Mouse (Mus musculus): ENCODE data around the gene Uhrf2. TPM values are rescaled to one million over a fixed set of nuclear protein-coding genes. Genes with fewer than 3 reads are reported as not detected.
A peak's percentile ranks its signal among the peaks of the same experiment; 100 is the strongest.

The Uhrf2 gene
- polyA plus RNA-seq, 1 experiment from 2014 or later: 67.0 TPM

DNA sequence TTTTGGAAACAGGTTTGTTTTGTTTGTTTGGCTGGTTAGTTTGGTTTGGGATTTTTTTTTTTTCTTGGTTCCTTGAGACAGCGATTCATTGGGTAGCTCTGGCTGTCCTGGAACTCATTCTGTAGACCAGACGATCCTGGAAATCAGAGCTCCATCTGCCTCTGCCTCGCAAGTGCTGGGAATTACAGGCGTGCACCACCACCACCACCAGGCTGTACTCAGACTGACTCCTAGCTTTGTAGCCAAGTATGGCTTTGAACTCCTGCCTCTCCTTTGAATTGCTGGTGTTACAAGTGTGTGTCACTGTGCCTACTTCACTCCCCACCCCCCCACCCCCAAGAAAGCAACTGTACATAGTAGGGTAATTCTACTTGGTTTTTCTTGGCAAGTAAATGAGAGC is 86.9 kb downstream of the Uhrf2 start:
- Histone ChIP-seq H3K36me3 (ENCODE audit: insufficient read depth, low read length) (no peaks in the 10 kb centered on the region), H3K27me3 (ENCODE audit: insufficient read depth, low read length) (no peaks in the 10 kb centered on the region), H3K9me3 (ENCODE audit: low read length) (no peaks in the 10 kb centered on the region), H3K4me1 (ENCODE audit: insufficient read depth, low read length) (no peaks in the 10 kb centered on the region), H3K27ac (ENCODE audit: low read length) (no peak overlapping the region), H3K4me3 (ENCODE audit: low read length) (no peak overlapping the region), H3K9ac (replicated peaks; ENCODE audit: low read length) (no peak overlapping the region), H3K4me2 (replicated peaks; ENCODE audit: low read depth, low read length) (no peak overlapping the region)
- 75% methylated on average over 4 of the region's 4 CpGs for WGBS
- no peak for ATAC-seq (ENCODE audit: low FRiP score, low TSS enrichment)

GRCm38 (mm10) chr19:30117775-30118174 is 87.5 kb downstream of the Uhrf2 start:
- no peak for ATAC-seq (ENCODE audit: low FRiP score, low TSS enrichment)
- Histone ChIP-seq H3K27me3 (ENCODE audit: insufficient read depth, low read length) (no peaks in the 10 kb centered on the region), H3K9me3 (ENCODE audit: low read length) (no peaks in the 10 kb centered on the region), H3K27ac (ENCODE audit: low read length) (no peak overlapping the region), H3K36me3 (ENCODE audit: insufficient read depth, low read length) (no peaks in the 10 kb centered on the region), H3K4me3 (ENCODE audit: low read length) (no peak overlapping the region), H3K9ac (replicated peaks; ENCODE audit: low read length) (no peak overlapping the region), H3K4me2 (replicated peaks; ENCODE audit: low read depth, low read length) (no peak overlapping the region), H3K4me1 (ENCODE audit: insufficient read depth, low read length) (no peaks in the 10 kb centered on the region)
- 69% methylated on average over 9 of the region's 9 CpGs for WGBS

DNA sequence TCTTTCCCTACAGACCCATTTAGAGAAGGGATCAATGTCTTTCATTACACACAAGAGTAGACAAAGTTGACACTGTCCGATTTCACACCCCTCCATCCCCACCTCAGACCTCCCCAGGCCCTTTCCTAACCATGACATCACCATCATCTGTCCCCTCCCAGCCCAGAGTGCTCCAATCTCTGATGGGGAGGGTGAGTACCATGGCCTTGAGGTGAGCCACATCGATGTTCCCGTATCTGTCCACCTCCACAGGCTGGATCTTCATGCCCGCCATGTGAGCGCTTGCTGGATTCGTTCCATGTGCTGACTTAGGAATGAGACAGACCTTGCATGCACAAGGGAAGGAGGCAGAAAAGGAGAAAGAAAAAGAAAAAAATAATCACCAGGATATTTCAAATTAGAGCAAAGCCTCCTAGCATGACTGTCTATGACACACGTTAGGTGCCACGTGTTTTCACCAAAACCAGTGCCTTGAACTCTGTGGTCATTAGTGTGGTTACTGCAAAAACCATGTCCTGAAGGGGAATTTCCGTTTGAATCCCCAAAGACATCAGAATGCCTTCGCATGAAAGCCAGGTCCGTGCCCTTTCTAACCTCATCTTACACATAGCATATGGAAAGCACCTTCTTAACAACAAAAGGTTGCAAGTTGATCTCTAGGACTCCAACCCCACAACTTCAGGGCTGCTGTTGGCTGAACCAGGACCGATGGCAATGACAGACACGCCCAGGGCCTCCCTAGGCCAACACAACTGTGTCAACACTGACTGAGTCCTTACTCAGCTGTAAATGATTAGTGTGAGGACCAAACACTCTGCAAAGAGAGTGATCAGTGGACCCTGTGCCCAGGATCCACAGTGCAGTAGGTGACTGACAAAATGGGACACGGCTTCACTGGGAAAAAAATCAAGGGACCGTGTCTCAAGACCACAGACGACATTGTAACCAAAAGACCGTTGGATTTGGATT is 88.3 kb downstream of the Uhrf2 start:
- peak; percentile 82 for ATAC-seq (ENCODE audit: low FRiP score, low TSS enrichment)

GRCm38 (mm10) chr19:30124999-30125669 is 94.8 kb downstream of the Uhrf2 start:
- Histone ChIP-seq H3K4me1 (ENCODE audit: insufficient read depth, low read length) (no peaks in the 10 kb centered on the region), H3K9me3 (ENCODE audit: low read length) (no peaks in the 10 kb centered on the region), H3K4me2 (replicated peaks; ENCODE audit: low read depth, low read length) (no peak overlapping the region), H3K4me3 (ENCODE audit: low read length) (no peak overlapping the region), H3K36me3 (ENCODE audit: insufficient read depth, low read length) (no peaks in the 10 kb centered on the region), H3K27ac (ENCODE audit: low read length) (no peak overlapping the region), H3K9ac (replicated peaks; ENCODE audit: low read length) (no peak overlapping the region), H3K27me3 (ENCODE audit: insufficient read depth, low read length) (no peaks in the 10 kb centered on the region)
- ATAC-seq (ENCODE audit: low FRiP score, low TSS enrichment): no peak
- 69% methylated on average over 7 of the region's 7 CpGs for WGBS

More for the DNA sequence above, 88.3 kb downstream of the Uhrf2 start:
- no peak overlapping the region for H3K9ac ChIP-seq (replicated peaks; ENCODE audit: low read length)
- H3K4me3 ChIP-seq (ENCODE audit: low read length): no peak overlapping the region
- H3K27ac ChIP-seq (ENCODE audit: low read length): no peak overlapping the region
- H3K4me1 ChIP-seq (ENCODE audit: insufficient read depth, low read length): no peaks in the 10 kb centered on the region
- no peak overlapping the region for H3K4me2 ChIP-seq (replicated peaks; ENCODE audit: low read depth, low read length)
- no peaks in the 10 kb centered on the region for H3K27me3 ChIP-seq (ENCODE audit: insufficient read depth, low read length)
- 83% methylated on average over 17 of the region's 17 CpGs for WGBS
- H3K9me3 ChIP-seq (ENCODE audit: low read length): no peaks in the 10 kb centered on the region
- H3K36me3 ChIP-seq (ENCODE audit: insufficient read depth, low read length): no peaks in the 10 kb centered on the region

GRCm38 (mm10) chr19:30125670-30126059 is 95.4 kb downstream of the Uhrf2 start:
- no peak for ATAC-seq (ENCODE audit: low FRiP score, low TSS enrichment)
- Histone ChIP-seq H3K27ac (ENCODE audit: low read length) (no peak overlapping the region), H3K4me2 (replicated peaks; ENCODE audit: low read depth, low read length) (no peak overlapping the region), H3K9me3 (ENCODE audit: low read length) (no peaks in the 10 kb centered on the region), H3K9ac (replicated peaks; ENCODE audit: low read length) (no peak overlapping the region), H3K27me3 (ENCODE audit: insufficient read depth, low read length) (no peaks in the 10 kb centered on the region), H3K4me3 (ENCODE audit: low read length) (no peak overlapping the region), H3K4me1 (ENCODE audit: insufficient read depth, low read length) (no peaks in the 10 kb centered on the region), H3K36me3 (ENCODE audit: insufficient read depth, low read length) (no peaks in the 10 kb centered on the region)
- 80% methylated on average over 7 of the region's 7 CpGs for WGBS

GRCm38 (mm10) chr19:30128177-30128576 is 97.9 kb downstream of the Uhrf2 start:
- Histone ChIP-seq H3K9ac (replicated peaks; ENCODE audit: low read length) (no peak overlapping the region), H3K4me3 (ENCODE audit: low read length) (no peak overlapping the region), H3K36me3 (ENCODE audit: insufficient read depth, low read length) (no peaks in the 10 kb centered on the region), H3K4me2 (replicated peaks; ENCODE audit: low read depth, low read length) (no peak overlapping the region), H3K27ac (ENCODE audit: low read length) (no peak overlapping the region), H3K9me3 (ENCODE audit: low read length) (no peaks in the 10 kb centered on the region), H3K27me3 (ENCODE audit: insufficient read depth, low read length) (no peaks in the 10 kb centered on the region), H3K4me1 (ENCODE audit: insufficient read depth, low read length) (no peaks in the 10 kb centered on the region)
- 62% methylated on average over 4 of the region's 4 CpGs for WGBS
- no peak for ATAC-seq (ENCODE audit: low FRiP score, low TSS enrichment)

DNA sequence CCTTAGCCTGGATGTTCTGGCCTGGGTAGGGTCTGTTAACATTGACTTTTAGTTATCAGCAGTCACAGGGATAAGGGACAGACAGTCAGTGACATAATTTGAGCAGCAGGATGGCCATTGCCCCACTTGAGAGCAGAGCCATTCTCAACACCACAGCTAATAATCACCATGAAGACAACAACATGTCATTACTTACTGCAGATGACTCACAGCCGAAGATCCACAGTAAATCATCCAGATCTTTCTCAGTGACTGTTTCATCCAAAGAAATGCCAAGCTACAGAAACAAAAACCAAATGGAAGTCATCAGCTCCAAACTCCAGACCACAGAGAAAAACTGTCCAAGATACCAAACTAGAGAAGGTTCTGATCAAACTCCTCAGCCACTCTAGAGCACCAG is 106.0 kb downstream of the Uhrf2 start:
- Histone ChIP-seq H3K27ac (ENCODE audit: low read length) (no peak overlapping the region), H3K4me2 (replicated peaks; ENCODE audit: low read depth, low read length) (no peak overlapping the region), H3K36me3 (ENCODE audit: insufficient read depth, low read length) (no peaks in the 10 kb centered on the region), H3K9ac (replicated peaks; ENCODE audit: low read length) (no peak overlapping the region), H3K4me3 (ENCODE audit: low read length) (no peak overlapping the region), H3K27me3 (ENCODE audit: insufficient read depth, low read length) (no peaks in the 10 kb centered on the region), H3K4me1 (ENCODE audit: insufficient read depth, low read length) (no peaks in the 10 kb centered on the region), H3K9me3 (ENCODE audit: low read length) (no peaks in the 10 kb centered on the region)
- WGBS: 68% methylated on average over 1 of the region's 1 CpGs
- ATAC-seq (ENCODE audit: low FRiP score, low TSS enrichment): no peak

Other genes with a start within 250 kb of the Uhrf2 start
- gene 9930021J03Rik, start 224.5 kb upstream of the Uhrf2 start, polyA plus RNA-seq (2015; fragmentation: Nextera tagmentation; extraction: Ambion mirVana): 4.6 and 5.6 TPM in 2 replicates
- gene Ranbp6, start 217.5 kb upstream of the Uhrf2 start, polyA plus RNA-seq (2015; fragmentation: Nextera tagmentation; extraction: Ambion mirVana): 17.9 and 18.2 TPM in 2 replicates
- 48.1 and 48.3 TPM in 2 replicates for gene Il33, start 105.4 kb upstream of the Uhrf2 start, polyA plus RNA-seq (2015; fragmentation: Nextera tagmentation; extraction: Ambion mirVana)
- gene Trpd52l3, start 26.7 kb upstream of the Uhrf2 start, polyA plus RNA-seq (2015; fragmentation: Nextera tagmentation; extraction: Ambion mirVana): 0.06 TPM in 1 of 2 replicates, not detected in the other
- 10.3 and 10.9 TPM in 2 replicates for gene Gldc, start 144.9 kb downstream of the Uhrf2 start, polyA plus RNA-seq (2015; fragmentation: Nextera tagmentation; extraction: Ambion mirVana)
- not detected in 2 replicates for gene Mbl2, start 202.4 kb downstream of the Uhrf2 start, polyA plus RNA-seq (2015; fragmentation: Nextera tagmentation; extraction: Ambion mirVana)

Measured in kidney, embryonic 16.5 days (tissue).